Mouse (Mus musculus): Measurements from ENCODE around the gene Nme7.

- no peak for TF ChIP-seq POLR2A (IDR thresholded peaks at IDR 0.05; ENCODE audit: low read depth, low read length)
- no peak for TF ChIP-seq CTCF (conservative IDR thresholded peaks at IDR 0.05 in 1 of 2, IDR thresholded peaks at IDR 0.05 in 1 of 2; ENCODE audit: low read depth in 2 of 2, low read length in 2 of 2)
- TF ChIP-seq TBP (conservative IDR thresholded peaks at IDR 0.05; ENCODE audit: low read depth, low read length): no peak
- TF ChIP-seq ZKSCAN1 (IDR thresholded peaks at IDR 0.05; ENCODE audit: borderline replicate concordance, low read depth, low read length): no peak
- TF ChIP-seq MAFK (IDR thresholded peaks at IDR 0.05; ENCODE audit: insufficient replicate concordance, low read length): no peak
- no peak for TF ChIP-seq SIN3A (IDR thresholded peaks at IDR 0.05; ENCODE audit: low read length)
- TF ChIP-seq EP300 (IDR thresholded peaks at IDR 0.05; ENCODE audit: low read length): no peak
- TF ChIP-seq ZMIZ1 (IDR thresholded peaks at IDR 0.05; ENCODE audit: low read depth, low read length): no peak
- TF ChIP-seq MAZ (IDR thresholded peaks at IDR 0.05; ENCODE audit: low read depth, low read length): no peak
- TF ChIP-seq TCF12 (IDR thresholded peaks at IDR 0.05; ENCODE audit: low read depth, low read length): no peak
- no peak for TF ChIP-seq PAX5 (IDR thresholded peaks at IDR 0.05; ENCODE audit: low read length)
- no peak for TF ChIP-seq SMC3 (IDR thresholded peaks at IDR 0.05; ENCODE audit: low read depth, low read length)
Observed at GRCm38 (mm10) chr1:164408655-164409054, 104.7 kb downstream of the Nme7 start.

Measured in CH12.LX (cell line).